In genomic region chr6:148390630-148391276, GRCm38 (mm10) we compare ENCODE assay signal across 12 mouse cellular contexts. TPM values are rescaled to one million over a fixed set of nuclear protein-coding genes. Genes with fewer than 3 reads are reported as not detected.
A peak's percentile ranks its signal among the peaks of the same experiment; 100 is the strongest.
DNase-seq lines count a peak whose midpoint lies in the region; ATAC-seq and TF ChIP-seq lines count a peak whose summit lies in the region.
"Had no signal": no experiment of that assay in that cellular context is flagged by ENCODE, and none has a peak within 500 bp of the region (broad histone marks: within the 10 kb centered on the region; RNA-seq: fewer than 3 reads in every experiment).

No protein-coding gene starts in this region.

- no peaks in the 10 kb centered on the region for H3K9me3 ChIP-seq in forebrain, embryonic 12.5 days
- H3K9me3 ChIP-seq in forebrain, postnatal 0 days (ENCODE audit: low read length): no peaks in the 10 kb centered on the region
- H3K9me3 ChIP-seq in heart, embryonic 12.5 days (replicated peaks): 0 out of 2 replicates have a peak, but pooled peaks cover 3% of the 10 kb centered on the region

- no peak for ATAC-seq in forebrain, embryonic 12.5 days (ENCODE audit: low FRiP score)
- ATAC-seq in forebrain, postnatal 0 days: no peak
- ATAC-seq in heart, embryonic 12.5 days (ENCODE audit: insufficient number of reproducible peaks, low FRiP score): peak; percentile 64; the same call in 1 of the 2 replicates

- no peak overlapping the region for H3K9ac ChIP-seq in forebrain, embryonic 12.5 days
- no peak overlapping the region for H3K9ac ChIP-seq in forebrain, postnatal 0 days
- H3K9ac ChIP-seq in heart, embryonic 12.5 days: no peak overlapping the region

- no peak overlapping the region for H3K4me2 ChIP-seq in forebrain, embryonic 12.5 days
- H3K4me2 ChIP-seq in forebrain, postnatal 0 days (ENCODE audit: low read depth): no peak overlapping the region
- peak overlapping the region; percentile 18; the same call in 1 of the 2 replicates for H3K4me2 ChIP-seq in heart, embryonic 12.5 days
- H3K4me2 ChIP-seq: midbrain, embryonic 11.5 days had no signal

- no peak for DNase-seq in forebrain, postnatal 0 days
- peak; percentile 27 to 59 for DNase-seq in kidney, adult 8-10 months
- DNase-seq in lung, postnatal 25 days (ENCODE audit: low spot score): peak; percentile 85
- DNase-seq in cerebellum, adult 11-12 months: no peak
- DNase-seq in spleen, adult 12 weeks (ENCODE audit: low spot score): no peak
- DNase-seq in urinary bladder, postnatal 10 days (ENCODE audit: low spot score): no peak
- DNase-seq: cerebellum, adult 2 months had no signal

- WGBS in forebrain, embryonic 12.5 days: 43% methylated on average over 4 of the region's 4 CpGs
- 18% methylated on average over 4 of the region's 4 CpGs for WGBS in forebrain, postnatal 0 days
- WGBS in heart, embryonic 12.5 days: 26% methylated on average over 4 of the region's 4 CpGs

- H3K4me3 ChIP-seq in forebrain, embryonic 12.5 days (replicated peaks): no peak overlapping the region
- no peak overlapping the region for H3K4me3 ChIP-seq in forebrain, postnatal 0 days (ENCODE audit: low read depth, low read length)
- no peak overlapping the region for H3K4me3 ChIP-seq in heart, embryonic 12.5 days

- no peaks in the 10 kb centered on the region for H3K27me3 ChIP-seq in forebrain, embryonic 12.5 days
- no peaks in the 10 kb centered on the region for H3K27me3 ChIP-seq in forebrain, postnatal 0 days (ENCODE audit: insufficient read depth, low read length)
- H3K27me3 ChIP-seq in heart, embryonic 12.5 days (replicated peaks): no peaks in the 10 kb centered on the region

- 0 out of 2 replicates have a peak overlapping the region, but pooled peaks have one; percentile 31 for H3K27ac ChIP-seq in forebrain, embryonic 12.5 days
- H3K27ac ChIP-seq in forebrain, postnatal 0 days (ENCODE audit: low read depth, low read length): no peak overlapping the region
- peak overlapping the region; percentile 79 for H3K27ac ChIP-seq in heart, embryonic 12.5 days (ENCODE audit: poor library complexity, severe bottlenecking)

- H3K4me1 ChIP-seq in forebrain, embryonic 12.5 days: peaks cover 23% of the 10 kb centered on the region
- peaks cover 11% of the 10 kb centered on the region; the same call in 1 of the 2 replicates for H3K4me1 ChIP-seq in forebrain, postnatal 0 days (ENCODE audit: insufficient read depth)
- H3K4me1 ChIP-seq in heart, embryonic 12.5 days (replicated peaks): peaks cover 27% of the 10 kb centered on the region

- no peak for TF ChIP-seq CTCF in forebrain, postnatal 0 days (IDR thresholded peaks at IDR 0.05; ENCODE audit: low read depth)

- H3K36me3 ChIP-seq in forebrain, embryonic 12.5 days (replicated peaks): no peaks in the 10 kb centered on the region
- no peaks in the 10 kb centered on the region for H3K36me3 ChIP-seq in forebrain, postnatal 0 days (ENCODE audit: insufficient read depth)
- H3K36me3 ChIP-seq in heart, embryonic 12.5 days: no peaks in the 10 kb centered on the region

RNA-seq across cellular contexts. Expression of gene Tmtc1, which starts 53.4 kb away (rescaled TPM):
- polyA plus RNA-seq in forebrain, embryonic 12.5 days (2016; fragmentation: Nextera tagmentation; extraction: Ambion mirVana): 1.00 and 1.7 TPM in 2 replicates
- 18.9 and 20.5 TPM in 2 replicates for total RNA-seq in forebrain, postnatal 0 days (2014; rRNA removed)
- polyA plus RNA-seq in forebrain, postnatal 0 days (2015; fragmentation: Nextera tagmentation; extraction: Ambion mirVana): 1.3 and 1.7 TPM in 2 replicates
- 3.4 and 3.8 TPM in 2 replicates for polyA plus RNA-seq in heart, embryonic 12.5 days (2016; fragmentation: Nextera tagmentation; extraction: Ambion mirVana)
- total RNA-seq: granulocyte monocyte progenitor cell, adult 5-6 weeks had no signal
- polyA plus RNA-seq: C2C12 had no signal

Comparison
In these comparisons a context has a peak if more than half of its experiments do, and no peak if none do; other contexts are left out.
1. DNase-seq: peak in kidney, adult 8-10 months (2 of 2) and lung, postnatal 25 days (single experiment); none in forebrain, postnatal 0 days (single experiment), cerebellum, adult 11-12 months (single experiment), spleen, adult 12 weeks (single experiment) and urinary bladder, postnatal 10 days (single experiment).